Mouse (Mus musculus): ENCODE data around the gene Gm8122. TPM values are rescaled to one million over a fixed set of nuclear protein-coding genes. Genes with fewer than 3 reads are reported as not detected.

Gm8122 gene
- polyA plus RNA-seq (2015; fragmentation: Illumina TruSeq; extraction: RNeasy Lipid Tissue Mini Kit (QIAGEN cat#74804); ENCODE audit: insufficient read depth, low replicate concordance), result not detected

DNA sequence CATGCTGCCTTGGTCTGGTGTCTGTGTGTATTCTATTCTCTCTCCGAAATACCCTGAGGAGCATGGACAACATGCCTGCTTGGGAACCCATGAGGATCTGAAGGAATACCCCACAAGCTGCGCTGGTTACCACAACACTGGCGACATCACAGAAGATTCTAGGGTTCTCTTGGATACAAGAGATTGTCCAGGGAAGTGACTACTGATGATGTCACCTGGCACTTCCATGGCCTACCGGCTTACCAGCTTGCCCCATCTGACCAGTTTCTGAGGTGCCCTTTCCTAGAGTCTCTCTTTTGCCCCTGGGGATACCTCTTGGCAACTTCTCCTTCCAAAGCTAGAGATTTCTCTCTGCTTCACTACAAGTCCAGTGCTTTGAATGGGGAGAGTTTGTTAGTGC is at the start of gene Gm8122:
TSS of gene Gm8122 (minus strand) at position 101 of the 400 bp plus-strand sequence.

GRCm38 (mm10) chr14:43274986-43275511 is 39.9 kb upstream of the Gm8122 start, which contains the start of gene Gm9732:
Gene Gm9732 (plus strand): TSS chr14:43275036.

GRCm38 (mm10) chr14:43258349-43258748 is 23.2 kb upstream of the Gm8122 start, which contains the start of gene Gm8126:
Gene Gm8126 (plus strand): TSS chr14:43258649.

Other genes with a start within 250 kb of the Gm8122 start
- not detected for gene Gm8082, start 241.7 kb downstream of the Gm8122 start, polyA plus RNA-seq (2015; fragmentation: Illumina TruSeq; extraction: RNeasy Lipid Tissue Mini Kit (QIAGEN cat#74804); ENCODE audit: insufficient read depth, low replicate concordance)
- not detected for gene Gm10376, start 219.7 kb downstream of the Gm8122 start, polyA plus RNA-seq (2015; fragmentation: Illumina TruSeq; extraction: RNeasy Lipid Tissue Mini Kit (QIAGEN cat#74804); ENCODE audit: insufficient read depth, low replicate concordance)
- gene Gm8094, start 158.7 kb downstream of the Gm8122 start, polyA plus RNA-seq (2015; fragmentation: Illumina TruSeq; extraction: RNeasy Lipid Tissue Mini Kit (QIAGEN cat#74804); ENCODE audit: insufficient read depth, low replicate concordance), result not detected
- not detected for gene Gm8104, start 134.7 kb downstream of the Gm8122 start, polyA plus RNA-seq (2015; fragmentation: Illumina TruSeq; extraction: RNeasy Lipid Tissue Mini Kit (QIAGEN cat#74804); ENCODE audit: insufficient read depth, low replicate concordance)
- gene Gm7233, start 55.4 kb downstream of the Gm8122 start, polyA plus RNA-seq (2015; fragmentation: Illumina TruSeq; extraction: RNeasy Lipid Tissue Mini Kit (QIAGEN cat#74804); ENCODE audit: insufficient read depth, low replicate concordance), result not detected
- gene Gm8126, start 23.3 kb upstream of the Gm8122 start, polyA plus RNA-seq (2015; fragmentation: Illumina TruSeq; extraction: RNeasy Lipid Tissue Mini Kit (QIAGEN cat#74804); ENCODE audit: insufficient read depth, low replicate concordance), result not detected
- not detected for gene Gm9732, start 39.7 kb upstream of the Gm8122 start, polyA plus RNA-seq (2015; fragmentation: Illumina TruSeq; extraction: RNeasy Lipid Tissue Mini Kit (QIAGEN cat#74804); ENCODE audit: insufficient read depth, low replicate concordance)
- gene Gm8127, start 58.5 kb upstream of the Gm8122 start, polyA plus RNA-seq (2015; fragmentation: Illumina TruSeq; extraction: RNeasy Lipid Tissue Mini Kit (QIAGEN cat#74804); ENCODE audit: insufficient read depth, low replicate concordance), result not detected
- gene 1700001F09Rik, start 112.5 kb upstream of the Gm8122 start, polyA plus RNA-seq (2015; fragmentation: Illumina TruSeq; extraction: RNeasy Lipid Tissue Mini Kit (QIAGEN cat#74804); ENCODE audit: insufficient read depth, low replicate concordance), result not detected
- gene Gm8138, start 181.0 kb upstream of the Gm8122 start, polyA plus RNA-seq (2015; fragmentation: Illumina TruSeq; extraction: RNeasy Lipid Tissue Mini Kit (QIAGEN cat#74804); ENCODE audit: insufficient read depth, low replicate concordance), result not detected